In the genomic region with DNA sequence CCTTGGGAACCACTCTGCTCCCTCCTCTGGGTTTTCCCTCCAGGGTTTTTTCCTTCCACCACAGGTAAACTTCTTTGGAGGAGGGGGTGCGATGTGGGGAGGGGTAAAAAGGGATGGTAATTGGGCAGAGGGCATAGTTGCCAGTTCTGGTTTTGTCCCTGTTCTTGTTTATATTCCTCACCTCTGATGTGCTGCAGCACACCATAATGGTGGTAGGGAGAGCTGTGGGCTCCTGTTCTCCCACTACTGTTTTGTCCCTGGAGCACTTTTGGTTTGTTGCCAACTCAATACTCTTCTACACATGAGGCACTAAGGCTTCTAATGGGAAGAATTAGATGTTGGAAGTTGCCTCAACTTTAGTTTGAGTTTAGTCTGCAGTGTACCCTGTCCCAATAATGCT, we compare ENCODE assay signal across 10 mouse cellular contexts. TPM values are rescaled to one million over a fixed set of nuclear protein-coding genes. Genes with fewer than 3 reads are reported as not detected.
A peak's percentile ranks its signal among the peaks of the same experiment; 100 is the strongest.
DNase-seq lines count a peak whose midpoint lies in the region; ATAC-seq and TF ChIP-seq lines count a peak whose summit lies in the region.
"Had no signal": no experiment of that assay in that cellular context is flagged by ENCODE, and none has a peak within 500 bp of the region (broad histone marks: within the 10 kb centered on the region; RNA-seq: fewer than 3 reads in every experiment).

No protein-coding gene starts in this region.

- peak overlapping the region; percentile 93 for H3K4me2 ChIP-seq in forebrain, embryonic 15.5 days (replicated peaks)
- peak overlapping the region; percentile 93 for H3K4me2 ChIP-seq in midbrain, embryonic 11.5 days
- no peak overlapping the region for H3K4me2 ChIP-seq in lung, postnatal 0 days (replicated peaks; ENCODE audit: low read depth, low read length)

- TF ChIP-seq CTCF in lung, postnatal 0 days (IDR thresholded peaks at IDR 0.05): no peak

- H3K9ac ChIP-seq in forebrain, embryonic 15.5 days (replicated peaks): peak overlapping the region; percentile 67; the same call in 1 of the 2 replicates
- no peak overlapping the region for H3K9ac ChIP-seq in midbrain, embryonic 11.5 days (ENCODE audit: low read length)
- H3K9ac ChIP-seq in lung, postnatal 0 days (replicated peaks; ENCODE audit: low read depth): no peak overlapping the region
- H3K9ac ChIP-seq: liver, embryonic 14.5 days had no signal

- H3K4me1 ChIP-seq in forebrain, embryonic 15.5 days: peaks cover 22% of the 10 kb centered on the region
- peaks cover 7% of the 10 kb centered on the region for H3K4me1 ChIP-seq in midbrain, embryonic 11.5 days (ENCODE audit: control insufficient read depth, insufficient read depth, low read length)
- no peaks in the 10 kb centered on the region; the same call in 1 of the 2 replicates for H3K4me1 ChIP-seq in lung, postnatal 0 days (ENCODE audit: insufficient read depth, low read depth, low read length)

- ATAC-seq in forebrain, embryonic 15.5 days (replicated peaks): no peak
- no peak for ATAC-seq in midbrain, embryonic 11.5 days (ENCODE audit: low FRiP score)
- ATAC-seq in lung, postnatal 0 days: no peak

- H3K4me3 ChIP-seq in forebrain, embryonic 15.5 days: peak overlapping the region; percentile 53
- peak overlapping the region; percentile 39 for H3K4me3 ChIP-seq in midbrain, embryonic 11.5 days (ENCODE audit: low read depth, low read length)
- H3K4me3 ChIP-seq in lung, postnatal 0 days (ENCODE audit: low read depth, low read length): no peak overlapping the region

- DNase-seq in cerebellum, adult 9-10 months: peak; percentile 60
- DNase-seq in cerebellum, adult 8-10 months: no peak
- DNase-seq in ES-CJ7 (ENCODE audit: low read depth, low spot score) (peak; percentile 16), adipocyte (ENCODE audit: low spot score) (no peak)
- no peak for DNase-seq in midbrain, embryonic 11.5 days (ENCODE audit: low spot score, missing footprints)
- no peak for DNase-seq in lung, postnatal 0 days (ENCODE audit: low spot score)
- no peak for DNase-seq in adrenal gland, postnatal 4 days (ENCODE audit: low spot score in 2 of 2)
- DNase-seq: spleen, adult 18-20 months had no signal

- 0% methylated on average over 1 of the region's 1 CpGs for WGBS in forebrain, embryonic 15.5 days
- 0% methylated on average over 1 of the region's 1 CpGs for WGBS in midbrain, embryonic 11.5 days
- 11% methylated on average over 1 of the region's 1 CpGs for WGBS in lung, postnatal 0 days

- H3K27ac ChIP-seq in forebrain, embryonic 15.5 days (replicated peaks): no peak overlapping the region
- no peak overlapping the region for H3K27ac ChIP-seq in midbrain, embryonic 11.5 days (ENCODE audit: low read depth, low read length)
- H3K27ac ChIP-seq in lung, postnatal 0 days (ENCODE audit: low read length): no peak overlapping the region
- H3K27ac ChIP-seq: liver, embryonic 14.5 days had no signal

- TF ChIP-seq EP300 in lung, postnatal 0 days (IDR thresholded peaks at IDR 0.05): no peak

- H3K9me3 ChIP-seq in forebrain, embryonic 15.5 days: no peaks in the 10 kb centered on the region
- no peaks in the 10 kb centered on the region for H3K9me3 ChIP-seq in midbrain, embryonic 11.5 days (ENCODE audit: control insufficient read depth, low read length)
- no peaks in the 10 kb centered on the region for H3K9me3 ChIP-seq in lung, postnatal 0 days (ENCODE audit: low read length)

- H3K27me3 ChIP-seq in forebrain, embryonic 15.5 days: no peaks in the 10 kb centered on the region
- peaks cover 13% of the 10 kb centered on the region for H3K27me3 ChIP-seq in midbrain, embryonic 11.5 days (ENCODE audit: control insufficient read depth, insufficient read depth, low read length)
- H3K27me3 ChIP-seq in lung, postnatal 0 days (replicated peaks; ENCODE audit: insufficient read depth, low read length): peaks cover 8% of the 10 kb centered on the region; the same call in 1 of the 2 replicates

- no peaks in the 10 kb centered on the region for H3K36me3 ChIP-seq in forebrain, embryonic 15.5 days
- no peaks in the 10 kb centered on the region for H3K36me3 ChIP-seq in midbrain, embryonic 11.5 days (ENCODE audit: control insufficient read depth, insufficient read depth, low read length)
- no peaks in the 10 kb centered on the region for H3K36me3 ChIP-seq in lung, postnatal 0 days (ENCODE audit: insufficient read depth, low read length)

RNA-seq across cellular contexts. Expression of gene Kcnj3, which starts 2.2 kb away (rescaled TPM):
- polyA plus RNA-seq in forebrain, embryonic 15.5 days (2015; fragmentation: Nextera tagmentation; extraction: Ambion mirVana): 4.6 and 5.1 TPM in 2 replicates
- 1.1 and 1.4 TPM in 2 replicates for polyA plus RNA-seq in midbrain, embryonic 11.5 days (2014; fragmentation: Nextera tagmentation; extraction: Ambion mirVana)
- 0.11 and 0.21 TPM in 2 replicates for polyA plus RNA-seq in lung, postnatal 0 days (2015; fragmentation: Nextera tagmentation; extraction: Ambion mirVana)
- under 1 TPM; 0.62 to 0.90 TPM for total RNA-seq in adrenal gland, postnatal 4 days (2021)

Comparison
In these comparisons a context has a peak if more than half of its experiments do, and no peak if none do; other contexts are left out.
1. DNase-seq: peak in cerebellum, adult 9-10 months (single experiment) and ES-CJ7 (single experiment); none in cerebellum, adult 8-10 months (single experiment), midbrain, embryonic 11.5 days (single experiment), adipocyte (single experiment), lung, postnatal 0 days (single experiment) and adrenal gland, postnatal 4 days (0 of 2).